Mouse (Mus musculus) T-helper 2 cell (primary cell): ENCODE measurements around the gene Spag5.

Experiments
- in situ Hi-C: fragments of 300-600 bp; cut with MboI, MseI; formaldehyde crosslinking; loops from one replicate; pipeline ENCODE4 v1.15.1; 2025; ENCODE audit warnings: high pct_unique_total_duplicates

The Spag5 gene

GRCm38 (mm10) chr11:78349441-78350358 is 48.4 kb downstream of the Spag5 start:
- in situ Hi-C loops: no loop called here

GRCm38 (mm10) chr11:78353081-78353480 is 51.8 kb downstream of the Spag5 start:
- in situ Hi-C loops: no loop called here

- in situ Hi-C loops: no loop called here
Measured at GRCm38 (mm10) chr11:78354905-78355304, 53.6 kb downstream of the Spag5 start.

GRCm38 (mm10) chr11:78355471-78356238 is 54.3 kb downstream of the Spag5 start:
- in situ Hi-C loops: no loop called here

GRCm38 (mm10) chr11:78358330-78359007 is 57.1 kb downstream of the Spag5 start:
- in situ Hi-C loops: no loop called here

DNA sequence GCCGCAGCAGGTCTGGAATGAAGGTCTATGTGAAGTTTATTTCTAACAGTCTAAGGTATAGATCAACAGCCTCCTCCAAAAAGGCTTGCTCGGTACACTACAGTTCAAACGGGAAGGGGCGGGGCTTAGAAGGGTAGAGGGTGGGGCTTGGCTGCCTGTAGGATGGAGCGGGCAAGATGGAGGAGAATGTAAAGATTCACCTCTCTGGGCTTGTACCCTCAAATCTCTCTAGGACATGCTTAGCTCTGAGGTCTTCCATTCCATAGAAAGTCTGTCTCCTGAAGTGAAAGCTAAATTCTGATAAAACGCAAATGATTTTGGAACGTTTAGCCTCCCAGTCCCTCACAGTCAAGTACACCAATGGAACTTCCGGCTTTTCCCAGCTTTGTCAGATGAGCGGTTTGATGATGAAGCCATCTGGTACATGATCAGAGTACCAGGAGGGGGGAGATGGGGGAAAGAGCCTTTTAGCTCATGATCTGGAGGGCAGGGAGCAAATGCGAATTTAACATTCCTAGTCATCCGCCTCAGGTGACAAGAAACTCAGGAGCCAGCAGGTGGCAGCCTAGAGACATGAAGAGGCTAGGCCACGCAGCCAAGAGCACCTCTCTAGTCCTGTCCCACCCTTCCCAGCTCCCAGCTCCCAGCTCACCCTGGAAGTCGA is 58.9 kb downstream of the Spag5 start:
- in situ Hi-C loops: loop anchor here (5.0 kb wide), 1 partner anchor 42 kb away; no protein-coding TSS in a partner anchor

GRCm38 (mm10) chr11:78360789-78361131 is 59.4 kb downstream of the Spag5 start:
- in situ Hi-C loops: loop anchor here (5.0 kb wide), 1 partner anchor 42 kb away; no protein-coding TSS in a partner anchor

GRCm38 (mm10) chr11:78363309-78364007 is 62.1 kb downstream of the Spag5 start:
- in situ Hi-C loops: loop anchor here (5.0 kb wide), 1 partner anchor 39 kb away; no protein-coding TSS in a partner anchor

GRCm38 (mm10) chr11:78364103-78364502 is 62.8 kb downstream of the Spag5 start:
- in situ Hi-C loops: loop anchor here (5.0 kb wide), 1 partner anchor 38 kb away; no protein-coding TSS in a partner anchor

- in situ Hi-C loops: no loop called here
Measured at GRCm38 (mm10) chr11:78367456-78368225, 66.3 kb downstream of the Spag5 start.

DNA sequence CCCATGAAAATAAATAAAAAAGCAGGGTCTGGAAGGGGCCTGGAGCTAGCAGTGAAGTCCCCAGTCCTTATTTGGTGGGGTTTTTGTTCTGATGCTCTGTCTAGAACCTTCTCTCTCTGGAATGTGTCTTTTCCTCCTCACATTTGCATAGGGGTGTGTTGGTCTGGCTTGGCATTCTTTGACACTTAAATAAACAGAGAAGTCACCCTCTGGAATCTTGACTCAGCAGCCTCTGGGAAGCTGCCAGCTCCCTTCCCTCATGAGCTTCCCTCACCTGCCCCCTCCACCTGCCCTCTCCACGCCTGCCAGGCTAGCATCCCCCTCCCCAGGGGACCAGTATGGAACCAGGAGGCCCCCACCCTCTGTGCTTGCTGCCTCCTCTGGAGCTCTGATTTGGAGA is 69.1 kb downstream of the Spag5 start:
- in situ Hi-C loops: no loop called here

DNA sequence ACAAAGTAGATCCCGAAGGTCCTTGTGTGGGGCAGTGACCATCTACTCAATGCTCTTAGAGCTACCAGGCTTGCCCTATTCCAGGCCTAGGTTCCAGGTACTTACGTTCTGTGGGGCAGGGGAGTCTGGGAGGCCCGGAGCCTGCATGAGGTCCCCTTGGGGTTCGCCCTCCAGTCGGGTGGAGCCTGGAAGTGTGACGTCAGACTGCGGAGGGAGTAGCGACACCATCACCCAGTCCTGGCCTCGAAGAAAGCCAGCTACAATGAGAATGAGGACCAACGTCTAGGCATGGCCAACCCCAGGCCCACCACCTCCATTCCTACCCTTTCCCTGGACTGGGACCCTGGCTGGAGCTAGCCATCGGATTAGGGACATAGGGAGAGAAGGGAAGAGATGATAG is 70.4 kb downstream of the Spag5 start:
- in situ Hi-C loops: no loop called here
